ENCODE assay signal across 17 mouse cellular contexts in genomic region chr19:6382323-6382924, GRCm38 (mm10). TPM values are rescaled to one million over a fixed set of nuclear protein-coding genes. Genes with fewer than 3 reads are reported as not detected.
DNase-seq lines count a peak whose midpoint lies in the region; ATAC-seq lines count a peak whose summit lies in the region.
"Had no signal": no experiment of that assay in that cellular context is flagged by ENCODE, and none has a peak within 500 bp of the region (broad histone marks: within the 10 kb centered on the region; RNA-seq: fewer than 3 reads in every experiment).

No protein-coding gene starts in this region.

- WGBS in heart, embryonic 14.5 days = 65% methylated on average over 4 of the region's 4 CpGs

- H3K27me3 ChIP-seq in heart, embryonic 14.5 days (ENCODE audit: control insufficient read depth, insufficient read depth, low read length) = no peaks in the 10 kb centered on the region
- H3K27me3 ChIP-seq: embryonic facial prominence, embryonic 12.5 days; liver, embryonic 15.5 days had no signal

- no peak overlapping the region for H3K4me2 ChIP-seq in heart, embryonic 14.5 days (ENCODE audit: low read length)
- H3K4me2 ChIP-seq: embryonic facial prominence, embryonic 12.5 days; limb, embryonic 12.5 days; liver, embryonic 15.5 days; midbrain, embryonic 11.5 days had no signal

- no peaks in the 10 kb centered on the region for H3K9me3 ChIP-seq in heart, embryonic 14.5 days (ENCODE audit: control insufficient read depth, low read length)
- H3K9me3 ChIP-seq: embryonic facial prominence, embryonic 12.5 days; limb, embryonic 12.5 days; liver, embryonic 15.5 days had no signal

- H3K9ac ChIP-seq in heart, embryonic 14.5 days (ENCODE audit: low read length) = no peak overlapping the region
- H3K9ac ChIP-seq: embryonic facial prominence, embryonic 12.5 days; limb, embryonic 12.5 days; liver, embryonic 15.5 days had no signal

- peaks cover 32 to 50% of the 10 kb centered on the region in 2 experiments for H3K4me1 ChIP-seq in heart, embryonic 14.5 days (ENCODE audit: control insufficient read depth in 2 of 2, insufficient read depth in 2 of 2, low read length in 2 of 2)
- H3K4me1 ChIP-seq: liver, embryonic 15.5 days had no signal

- DNase-seq in cerebellum, postnatal 4 days (ENCODE audit: low spot score in 2 of 2) = no peak
- DNase-seq in heart, adult 9 months (ENCODE audit: low spot score in 2 of 2) = no peak
- DNase-seq in 416B (ENCODE audit: low read depth) = peak; percentile 24
- DNase-seq in cerebellum, adult 9-11 months = peak; percentile 84
- DNase-seq in spleen, postnatal 36 days (ENCODE audit: low spot score in 2 of 2) = no peak
- DNase-seq in c-Kit-positive CD71-positive TER-119-positive erythroid progenitor cells, embryonic 14.5 days (ENCODE audit: low spot score) = no peak
- DNase-seq: adrenal gland, postnatal 36 days; kidney, adult 18-20 months; lung, postnatal 10 days; right cerebral cortex, adult 18-20 months had no signal

- 0 out of 2 replicates have a peak, but pooled peaks have one; percentile 16 for ATAC-seq in cerebellum, adult (ENCODE audit: insufficient number of reproducible peaks, low FRiP score, low TSS enrichment)
- no peak for ATAC-seq in heart, embryonic 14.5 days (ENCODE audit: insufficient number of reproducible peaks, insufficient read depth, low FRiP score, low read depth)
- ATAC-seq: hindbrain, embryonic 16.5 days had no signal

- peaks cover 39% of the 10 kb centered on the region for H3K36me3 ChIP-seq in heart, embryonic 14.5 days (ENCODE audit: control insufficient read depth, insufficient read depth, low read length)

- H3K27ac ChIP-seq in heart, embryonic 14.5 days (replicated peaks in 1 of 2; ENCODE audit: control insufficient read depth in 1 of 2, insufficient read depth in 1 of 2, low read depth in 2 of 2, low read length in 2 of 2) = peak overlapping the region; percentile 8 to 94; a peak in 1 of 4 replicates
- H3K27ac ChIP-seq: embryonic facial prominence, embryonic 12.5 days; limb, embryonic 12.5 days; liver, embryonic 15.5 days had no signal

- no peak overlapping the region for H3K4me3 ChIP-seq in heart, embryonic 14.5 days (ENCODE audit: control insufficient read depth in 1 of 2, insufficient read depth in 1 of 2, low read depth in 1 of 2, low read length in 2 of 2)
- H3K4me3 ChIP-seq: embryonic facial prominence, embryonic 12.5 days; limb, embryonic 12.5 days; liver, embryonic 15.5 days had no signal

RNA-seq across cellular contexts. Expression of gene Pygm, which starts 1.8 kb away (rescaled TPM):
- polyA plus RNA-seq in heart, embryonic 14.5 days (2014; fragmentation: Nextera tagmentation; extraction: Ambion mirVana) = 225 and 226 TPM in 2 replicates

RNA-seq across cellular contexts. Expression of gene Rasgrp2, which starts 16.7 kb away (rescaled TPM):
- polyA plus RNA-seq in heart, embryonic 14.5 days (2014; fragmentation: Nextera tagmentation; extraction: Ambion mirVana) = 44.8 and 48.9 TPM in 2 replicates

RNA-seq across cellular contexts. Expression of gene Sf1, which starts 18.9 kb away (rescaled TPM):
- 86.9 and 93.1 TPM in 2 replicates for polyA plus RNA-seq in heart, embryonic 14.5 days (2014; fragmentation: Nextera tagmentation; extraction: Ambion mirVana)

RNA-seq across cellular contexts. Expression of gene Nrxn2, which starts 36.1 kb away (rescaled TPM):
- polyA plus RNA-seq in heart, embryonic 14.5 days (2014; fragmentation: Nextera tagmentation; extraction: Ambion mirVana) = 0.12 and 0.66 TPM in 2 replicates

RNA-seq across cellular contexts. Expression of gene Map4k2, which starts 41.5 kb away (rescaled TPM):
- 9.0 and 13.0 TPM in 2 replicates for polyA plus RNA-seq in heart, embryonic 14.5 days (2014; fragmentation: Nextera tagmentation; extraction: Ambion mirVana)

Comparison
In these comparisons a context has a peak if more than half of its experiments do, and no peak if none do; other contexts are left out.
1. DNase-seq: peak in 416B (single experiment) and cerebellum, adult 9-11 months (single experiment); none in cerebellum, postnatal 4 days (0 of 2), heart, adult 9 months (0 of 2), spleen, postnatal 36 days (0 of 2) and c-Kit-positive CD71-positive TER-119-positive erythroid progenitor cells, embryonic 14.5 days (single experiment).